Mouse (Mus musculus): ENCODE results near the gene Polr1a. TPM values are rescaled to one million over a fixed set of nuclear protein-coding genes. Genes with fewer than 3 reads are reported as not detected.

Gene Polr1a
- total RNA-seq, 2 experiments from 2014 or later, result 36.7 to 42.3 TPM

GRCm38 (mm10) chr6:71991933-71992325, 83.1 kb downstream of the Polr1a start:
- intact Hi-C loops (cut with DNase I), result no loop called here
- DNase-seq, result no peak

GRCm38 (mm10) chr6:71994004-71994403, 85.2 kb downstream of the Polr1a start:
- DNase-seq, result no peak
- intact Hi-C loops (cut with DNase I), result no loop called here

- no peak for DNase-seq
- intact Hi-C loops (cut with DNase I), result no loop called here
These were observed 86.2 kb downstream of the Polr1a start for GRCm38 (mm10) chr6:71995081-71995480.

GRCm38 (mm10) chr6:71997215-71997614, 88.4 kb downstream of the Polr1a start:
- DNase-seq, result no peak
- intact Hi-C loops (cut with DNase I), result no loop called here

- no peak for DNase-seq
- intact Hi-C loops (cut with DNase I), result loop anchor here (2.0 kb wide), 1 partner anchor 59 kb away; no protein-coding TSS in a partner anchor
These were observed 91.2 kb downstream of the Polr1a start for GRCm38 (mm10) chr6:71999917-72000512.

- intact Hi-C loops (cut with DNase I), result loop anchor here (2.0 kb wide), 1 partner anchor 58 kb away; no protein-coding TSS in a partner anchor
These were observed 92.4 kb downstream of the Polr1a start for GRCm38 (mm10) chr6:72001220-72001777.

GRCm38 (mm10) chr6:72007411-72008212, 98.8 kb downstream of the Polr1a start:
- no peak for DNase-seq
- intact Hi-C loops (cut with DNase I), result no loop called here

More at GRCm38 (mm10) chr6:72001220-72001777, 92.4 kb downstream of the Polr1a start:
- DNase-seq, result no peak

- DNase-seq, result no peak
- intact Hi-C loops (cut with DNase I), result no loop called here
These were observed 99.4 kb downstream of the Polr1a start for GRCm38 (mm10) chr6:72008213-72008655.

- DNase-seq, result no peak
- intact Hi-C loops (cut with DNase I), result no loop called here
These were observed 100.6 kb downstream of the Polr1a start for GRCm38 (mm10) chr6:72009454-72009853.

- intact Hi-C loops (cut with DNase I), result no loop called here
- no peak for DNase-seq
These were observed 105.2 kb downstream of the Polr1a start for GRCm38 (mm10) chr6:72014033-72014432.

- intact Hi-C loops (cut with DNase I), result no loop called here
- DNase-seq, result no peak
These were observed 109.2 kb downstream of the Polr1a start for GRCm38 (mm10) chr6:72018052-72018451.

- no peak for DNase-seq
- intact Hi-C loops (cut with DNase I), result no loop called here
These were observed 116.6 kb downstream of the Polr1a start for GRCm38 (mm10) chr6:72025497-72025896.

GRCm38 (mm10) chr6:72028079-72028478, 119.2 kb downstream of the Polr1a start:
- intact Hi-C loops (cut with DNase I), result no loop called here
- no peak for DNase-seq

- intact Hi-C loops (cut with DNase I), result no loop called here
- no peak for DNase-seq
These were observed 120.8 kb downstream of the Polr1a start for GRCm38 (mm10) chr6:72029674-72030073.

Other genes with a start within 250 kb of the Polr1a start
- gene Reep1, start 201.5 kb upstream of the Polr1a start, total RNA-seq (2021), result 10 to 100 TPM; 20.1 to 21.7 TPM
- 10 to 100 TPM; 49.1 to 50.0 TPM for gene Mrpl35, start 82.1 kb upstream of the Polr1a start, total RNA-seq (2021)
- gene Immt, start 77.7 kb upstream of the Polr1a start, total RNA-seq (2021), result 100 to 1,000 TPM; 542 to 553 TPM
- 100 to 1,000 TPM; 112 to 114 TPM for gene Ptcd3, start 303 bp upstream of the Polr1a start, total RNA-seq (2021)
- gene St3gal5, start 188.5 kb downstream of the Polr1a start, total RNA-seq (2021), result 10 to 100 TPM; 22.4 to 36.0 TPM